Mouse (Mus musculus) midbrain, embryonic 16.5 days (tissue): Measurements from ENCODE around the gene Dcaf17. TPM values are rescaled to one million over a fixed set of nuclear protein-coding genes. Genes with fewer than 3 reads are reported as not detected.

ENCODE experiments used
- ATAC-seq: fragments of 200-750 bp; cut with Nextera tagmentation; 2 replicates; pipeline ENCODE4 v1.8.0; 2017; ENCODE audit warnings: moderate TSS enrichment
- H3K27ac ChIP-seq: fragments of 300-500 bp; sonication (generic); 2 replicates; pipeline ENCODE4 v1.5.1; 2014; ENCODE audit warnings: mild to moderate bottlenecking, low read length, mixed read lengths
- H3K27me3 ChIP-seq: fragments of 300-500 bp; sonication (generic); 2 replicates; pipeline ENCODE4 v1.6.1; 2014; ENCODE audit warnings: low read depth, low read length, mixed read lengths; ENCODE audit not compliant: control insufficient read depth, insufficient read depth
- H3K36me3 ChIP-seq: fragments of 300-500 bp; sonication (generic); 2 replicates; pipeline ENCODE4 v1.6.1; 2014; ENCODE audit warnings: mild to moderate bottlenecking, low read length, moderate library complexity, mixed read lengths; ENCODE audit not compliant: control insufficient read depth, insufficient read depth
- H3K4me1 ChIP-seq: fragments of 300-500 bp; sonication (generic); 2 replicates; pipeline ENCODE4 v1.6.1; 2014; ENCODE audit warnings: mild to moderate bottlenecking, low read length, mixed read lengths; ENCODE audit not compliant: control insufficient read depth, insufficient read depth
- H3K4me2 ChIP-seq: fragments of 300-500 bp; sonication (generic); 2 replicates; pipeline ENCODE4 v1.6.1; 2014; ENCODE audit warnings: mild to moderate bottlenecking, low read length, mixed read lengths
- H3K4me3 ChIP-seq: fragments of 300-500 bp; sonication (generic); 2 replicates; pipeline ENCODE4 v1.5.1; 2014; ENCODE audit warnings: low read depth, mild to moderate bottlenecking, low read length, moderate library complexity, mixed read lengths
- H3K9ac ChIP-seq: fragments of 300-500 bp; sonication (generic); 2 replicates; pipeline ENCODE4 v1.6.1; 2014; ENCODE audit warnings: low read depth, low read length, mixed read lengths
- H3K9me3 ChIP-seq: fragments of 300-500 bp; sonication (generic); replicated peaks from 2 replicates; pipeline ENCODE4 v1.6.1; 2014; ENCODE audit warnings: mild to moderate bottlenecking, low read length, mixed read lengths; ENCODE audit not compliant: control insufficient read depth, poor library complexity, severe bottlenecking
- WGBS: fragments of 180-500 bp; shearing (Covaris S2); extraction: QIAGEN DNeasy Blood & Tissue Kit; methylation state at CpG from one replicate; pipeline ENCODE4 v1.1.7; 2014; 5-methylcytosine and 5-hydroxymethylcytosine counted together
- polyA plus RNA-seq: library from polyadenylated mRNA; unstranded; fragments of >200 nt; fragmentation: Nextera tagmentation; extraction: Ambion mirVana; gene quantifications from 2 replicates; pipeline ENCODE4 v1.2.1, GENCODE M21; 2015

Gene Dcaf17
- polyA plus RNA-seq, 1 experiment from 2014 or later, result 31.2 TPM

DNA sequence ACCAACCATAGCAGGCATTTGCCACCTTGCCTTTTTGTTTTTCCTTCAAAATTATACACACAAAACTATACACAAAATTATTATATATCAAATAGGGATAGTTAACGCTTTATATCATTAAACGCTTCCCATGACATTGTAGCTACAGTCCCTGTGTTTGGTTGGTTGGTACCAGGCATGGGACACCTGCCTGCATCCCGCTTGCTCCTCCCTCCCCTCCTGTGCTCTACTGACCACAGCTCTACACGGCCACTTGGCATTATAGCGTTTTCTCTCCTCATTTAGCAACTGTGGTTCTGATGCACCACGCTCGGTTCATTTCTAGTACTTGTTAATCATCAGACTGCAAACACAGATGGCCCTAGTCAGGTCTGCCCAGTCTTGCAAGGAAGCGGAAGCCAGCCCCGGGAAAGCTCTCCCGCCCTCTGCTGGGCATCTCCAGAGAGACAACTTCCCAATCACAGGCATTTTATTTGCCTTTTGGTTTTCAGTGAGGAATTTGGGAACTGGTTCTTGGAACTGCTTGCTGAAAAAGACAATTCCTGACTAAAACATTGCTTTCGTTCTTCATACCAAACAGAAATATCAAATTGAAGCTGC is 15.5 kb upstream of the Dcaf17 start:
- Histone ChIP-seq H3K9me3 (no peaks in the 10 kb centered on the region), H3K4me1 (no peaks in the 10 kb centered on the region), H3K4me3 (no peak overlapping the region), H3K9ac (no peak overlapping the region), H3K36me3 (no peaks in the 10 kb centered on the region), H3K27me3 (no peaks in the 10 kb centered on the region), H3K4me2 (peak overlapping the region; percentile 31; the same call in 1 of the 2 replicates), H3K27ac (no peak overlapping the region)
- ATAC-seq, result peak; percentile 77
- WGBS, result 41% methylated on average over 11 of the region's 11 CpGs

GRCm38 (mm10) chr2:71046151-71046550 is 9.0 kb upstream of the Dcaf17 start:
- H3K9me3 ChIP-seq, result no peaks in the 10 kb centered on the region
- no peak for ATAC-seq
- H3K9ac ChIP-seq, result no peak overlapping the region
- H3K4me1 ChIP-seq, result no peaks in the 10 kb centered on the region
- H3K27me3 ChIP-seq, result no peaks in the 10 kb centered on the region
- no peak overlapping the region for H3K4me3 ChIP-seq
- H3K36me3 ChIP-seq, result no peaks in the 10 kb centered on the region
- 72% methylated on average over 6 of the region's 6 CpGs for WGBS
- H3K27ac ChIP-seq, result no peak overlapping the region
- no peak overlapping the region for H3K4me2 ChIP-seq

DNA sequence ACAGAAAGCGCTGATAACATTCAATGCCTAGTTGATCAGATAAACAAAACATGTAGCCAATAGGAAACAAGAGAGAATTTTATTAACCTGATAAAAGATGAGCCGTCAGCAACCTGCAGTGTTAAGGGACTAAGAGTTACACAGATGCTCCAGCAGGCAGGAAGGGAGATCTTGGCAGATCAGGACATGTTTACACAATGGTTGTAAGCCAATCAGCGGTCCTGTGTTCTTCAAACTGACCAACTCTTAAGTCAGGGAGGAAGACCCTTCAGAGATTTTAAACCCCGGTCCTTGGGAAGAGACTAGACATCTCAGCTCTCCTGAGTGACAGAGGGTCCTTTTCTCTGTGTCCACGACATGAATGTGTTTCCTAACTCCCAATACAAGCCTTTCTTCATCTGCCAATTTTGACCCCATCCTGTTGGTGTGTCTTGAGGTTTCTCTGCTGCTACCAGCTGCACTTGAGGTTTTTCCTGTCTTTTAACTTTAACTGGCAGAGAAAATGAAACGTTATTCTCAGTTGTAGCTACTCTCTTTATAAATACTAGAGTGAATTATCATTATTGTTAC is 8.3 kb upstream of the Dcaf17 start:
- Histone ChIP-seq H3K36me3 (no peaks in the 10 kb centered on the region), H3K4me3 (no peak overlapping the region), H3K9ac (no peak overlapping the region), H3K4me1 (no peaks in the 10 kb centered on the region), H3K27ac (no peak overlapping the region), H3K27me3 (no peaks in the 10 kb centered on the region), H3K4me2 (no peak overlapping the region), H3K9me3 (no peaks in the 10 kb centered on the region)
- WGBS, result 80% methylated on average over 6 of the region's 6 CpGs
- ATAC-seq, result no peak

GRCm38 (mm10) chr2:71048896-71049295 is 6.2 kb upstream of the Dcaf17 start:
- Histone ChIP-seq H3K4me1 (no peaks in the 10 kb centered on the region), H3K4me2 (no peak overlapping the region), H3K9me3 (no peaks in the 10 kb centered on the region), H3K27me3 (no peaks in the 10 kb centered on the region), H3K4me3 (no peak overlapping the region), H3K27ac (no peak overlapping the region), H3K9ac (no peak overlapping the region), H3K36me3 (no peaks in the 10 kb centered on the region)
- WGBS, result 80% methylated on average over 12 of the region's 12 CpGs
- no peak for ATAC-seq

- ATAC-seq, result no peak
- no peak overlapping the region for H3K9ac ChIP-seq
- 93% methylated on average over 7 of the region's 7 CpGs for WGBS
- H3K4me1 ChIP-seq, result peaks cover 10% of the 10 kb centered on the region
- no peaks in the 10 kb centered on the region for H3K27me3 ChIP-seq
- H3K4me2 ChIP-seq, result no peak overlapping the region
- no peaks in the 10 kb centered on the region for H3K36me3 ChIP-seq
- H3K27ac ChIP-seq, result no peak overlapping the region
- H3K4me3 ChIP-seq, result no peak overlapping the region
- H3K9me3 ChIP-seq, result no peaks in the 10 kb centered on the region
Measured at GRCm38 (mm10) chr2:71050511-71050910, 4.6 kb upstream of the Dcaf17 start.

- no peak for ATAC-seq
- Histone ChIP-seq H3K9me3 (no peaks in the 10 kb centered on the region), H3K36me3 (0 out of 2 replicates have a peak, but pooled peaks cover 3% of the 10 kb centered on the region), H3K4me2 (peak overlapping the region; percentile 83), H3K27ac (no peak overlapping the region), H3K4me1 (peaks cover 10% of the 10 kb centered on the region), H3K27me3 (no peaks in the 10 kb centered on the region), H3K9ac (peak overlapping the region; percentile 69), H3K4me3 (peak overlapping the region; percentile 57)
- 44% methylated on average over 9 of the region's 9 CpGs for WGBS
Measured at GRCm38 (mm10) chr2:71054716-71055115, 412 bp upstream of the Dcaf17 start.

- Histone ChIP-seq H3K9ac (peak overlapping the region; percentile 77), H3K27ac (peak overlapping the region; percentile 88), H3K9me3 (no peaks in the 10 kb centered on the region), H3K36me3 (0 out of 2 replicates have a peak, but pooled peaks cover 4% of the 10 kb centered on the region), H3K27me3 (no peaks in the 10 kb centered on the region), H3K4me2 (peak overlapping the region; percentile 64), H3K4me1 (peaks cover 10% of the 10 kb centered on the region), H3K4me3 (peak overlapping the region; percentile 57)
- ATAC-seq, result no peak
- WGBS, result 12% methylated on average over 21 of the region's 21 CpGs
Measured at GRCm38 (mm10) chr2:71056115-71056835, 1.1 kb downstream of the Dcaf17 start.

DNA sequence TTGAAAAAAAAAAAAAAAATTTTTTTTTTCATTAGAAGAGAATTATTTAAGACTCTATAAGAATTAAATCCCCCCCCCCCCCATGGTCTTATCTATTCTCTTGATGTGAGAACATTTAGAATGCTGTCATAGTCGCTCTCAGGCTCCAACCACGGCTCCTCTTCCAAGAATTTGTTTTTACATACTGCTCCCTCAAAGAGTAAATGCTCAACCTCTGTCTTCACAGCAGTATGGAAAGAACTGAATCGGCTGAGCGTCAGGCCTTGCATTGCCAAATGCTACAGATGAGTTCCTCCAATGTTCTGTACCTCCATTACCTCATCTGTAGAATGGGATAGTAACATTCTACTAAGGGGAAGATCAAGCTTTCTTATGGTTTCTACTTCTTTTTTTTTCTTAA is 16.5 kb downstream of the Dcaf17 start:
- no peaks in the 10 kb centered on the region for H3K27me3 ChIP-seq
- whole genome bisulfite sequencing, result 92% methylated on average over 4 of the region's 4 CpGs
- H3K9ac ChIP-seq, result no peak overlapping the region
- H3K4me1 ChIP-seq, result no peaks in the 10 kb centered on the region
- ATAC-seq, result no peak
- no peaks in the 10 kb centered on the region for H3K9me3 ChIP-seq
- H3K4me3 ChIP-seq, result no peak overlapping the region
- no peak overlapping the region for H3K27ac ChIP-seq
- no peaks in the 10 kb centered on the region for H3K36me3 ChIP-seq
- H3K4me2 ChIP-seq, result no peak overlapping the region

- 91% methylated on average over 3 of the region's 3 CpGs for whole genome bisulfite sequencing
- peaks cover 3% of the 10 kb centered on the region; the same call in 1 of the 2 replicates for H3K36me3 ChIP-seq
- ATAC-seq, result no peak
- H3K4me2 ChIP-seq, result no peak overlapping the region
- H3K4me1 ChIP-seq, result no peaks in the 10 kb centered on the region
- no peak overlapping the region for H3K9ac ChIP-seq
- H3K4me3 ChIP-seq, result no peak overlapping the region
- H3K27ac ChIP-seq, result no peak overlapping the region
- no peaks in the 10 kb centered on the region for H3K9me3 ChIP-seq
- no peaks in the 10 kb centered on the region for H3K27me3 ChIP-seq
Measured at GRCm38 (mm10) chr2:71073330-71073729, 18.2 kb downstream of the Dcaf17 start.
